Mouse (Mus musculus) lung, embryonic 14.5 days (tissue): ENCODE results near the gene Dusp27. TPM values are rescaled to one million over a fixed set of nuclear protein-coding genes. Genes with fewer than 3 reads are reported as not detected.
A peak's percentile ranks its signal among the peaks of the same experiment; 100 is the strongest.

Experiments
- ATAC-seq: fragments of 200-750 bp; cut with Nextera tagmentation; 2 replicates; pipeline ENCODE4 v1.8.0; 2017; ENCODE audit warnings: mild to moderate bottlenecking, moderate TSS enrichment, moderate library complexity; ENCODE audit not compliant: insufficient read depth
- DNase-seq: peaks from one replicate; pipeline ENCODE4 v3.0.0-alpha.2; 2015
- H3K27ac ChIP-seq: fragments of 300-500 bp; sonication (generic); 2 replicates; pipeline ENCODE4 v1.5.1; 2014; ENCODE audit warnings: low read depth, mild to moderate bottlenecking, moderate library complexity
- H3K27me3 ChIP-seq: fragments of 300-500 bp; sonication (generic); 2 replicates; pipeline ENCODE4 v1.6.1; 2014; ENCODE audit warnings: low read length, control low read depth; ENCODE audit not compliant: insufficient read depth
- H3K36me3 ChIP-seq: fragments of 300-500 bp; sonication (generic); 2 replicates; pipeline ENCODE4 v1.6.1; 2014; ENCODE audit warnings: control low read depth; ENCODE audit not compliant: insufficient read depth
- H3K4me1 ChIP-seq: fragments of 300-500 bp; sonication (generic); 2 replicates; pipeline ENCODE4 v1.6.1; 2014; ENCODE audit warnings: antibody characterized with exemption, control low read depth; ENCODE audit not compliant: insufficient read depth
- H3K4me2 ChIP-seq: fragments of 300-500 bp; sonication (generic); 2 replicates; pipeline ENCODE4 v1.6.1; 2014; ENCODE audit warnings: mild to moderate bottlenecking
- H3K4me3 ChIP-seq: fragments of 300-500 bp; sonication (generic); 2 replicates; pipeline ENCODE4 v1.5.1; 2014; ENCODE audit warnings: low read depth, low read length
- H3K9ac ChIP-seq: fragments of 300-500 bp; sonication (generic); 2 replicates; pipeline ENCODE4 v1.6.1; 2014
- H3K9me3 ChIP-seq: fragments of 300-500 bp; sonication (generic); 2 replicates; pipeline ENCODE4 v1.6.1; 2016; ENCODE audit warnings: low read depth, low read length, control low read depth
- CTCF ChIP-seq: IDR thresholded peaks from 2 replicates; pipeline ENCODE4 v1.5.1; 2016; ENCODE audit warnings: antibody characterized with exemption, low read depth
- WGBS: fragments of 180-500 bp; shearing (Covaris S2); extraction: QIAGEN DNeasy Blood & Tissue Kit; methylation state at CpG from one replicate; pipeline ENCODE4 v1.1.7; 2014; 5-methylcytosine and 5-hydroxymethylcytosine counted together
- polyA plus RNA-seq: library from polyadenylated mRNA; unstranded; fragments of >200 nt; fragmentation: Nextera tagmentation; extraction: Ambion mirVana; gene quantifications from 2 replicates; pipeline ENCODE4 v1.2.1, GENCODE M21; 2014

Gene Dusp27
- polyA plus RNA-seq, 1 experiment from 2014 or later, result 2.5 TPM

GRCm38 (mm10) chr1:166104858-166105257 is 22.9 kb downstream of the Dusp27 start:
- H3K9me3 ChIP-seq, result no peaks in the 10 kb centered on the region
- H3K4me1 ChIP-seq, result no peaks in the 10 kb centered on the region
- 80% methylated on average over 3 of the region's 3 CpGs for WGBS
- H3K4me3 ChIP-seq, result no peak overlapping the region
- DNase-seq, result no peak
- no peak overlapping the region for H3K4me2 ChIP-seq
- no peak overlapping the region for H3K9ac ChIP-seq
- H3K36me3 ChIP-seq, result no peaks in the 10 kb centered on the region
- ATAC-seq, result no peak
- no peaks in the 10 kb centered on the region for H3K27me3 ChIP-seq
- H3K27ac ChIP-seq, result no peak overlapping the region
- no peak for TF ChIP-seq CTCF

- DNase-seq, result peak; percentile 49
- no peaks in the 10 kb centered on the region for H3K36me3 ChIP-seq
- 56% methylated on average over 11 of the region's 11 CpGs for WGBS
Observed at GRCm38 (mm10) chr1:166102920-166103608, 24.7 kb downstream of the Dusp27 start.

GRCm38 (mm10) chr1:166098120-166098519 is 29.6 kb downstream of the Dusp27 start:
- no peak for TF ChIP-seq CTCF
- Histone ChIP-seq H3K36me3 (no peaks in the 10 kb centered on the region), H3K9ac (no peak overlapping the region), H3K27ac (no peak overlapping the region), H3K4me2 (no peak overlapping the region), H3K4me1 (no peaks in the 10 kb centered on the region), H3K9me3 (no peaks in the 10 kb centered on the region), H3K4me3 (no peak overlapping the region), H3K27me3 (no peaks in the 10 kb centered on the region)
- DNase-seq (no peak), ATAC-seq (no peak)
- WGBS, result 93% methylated on average over 2 of the region's 2 CpGs

More at GRCm38 (mm10) chr1:166102920-166103608, 24.7 kb downstream of the Dusp27 start:
- peak; percentile 63 for TF ChIP-seq CTCF
- Histone ChIP-seq H3K4me3 (no peak overlapping the region), H3K27me3 (no peaks in the 10 kb centered on the region), H3K9ac (no peak overlapping the region), H3K9me3 (no peaks in the 10 kb centered on the region), H3K4me1 (no peaks in the 10 kb centered on the region), H3K27ac (no peak overlapping the region), H3K4me2 (no peak overlapping the region)
- ATAC-seq, result no peak

- H3K4me1 ChIP-seq, result no peaks in the 10 kb centered on the region
- no peak for TF ChIP-seq CTCF
- no peak overlapping the region for H3K9ac ChIP-seq
- H3K27ac ChIP-seq, result no peak overlapping the region
- no peaks in the 10 kb centered on the region for H3K27me3 ChIP-seq
- 82% methylated on average over 3 of the region's 3 CpGs for WGBS
- no peaks in the 10 kb centered on the region for H3K9me3 ChIP-seq
- H3K4me2 ChIP-seq, result no peak overlapping the region
- DNase-seq, result no peak
- H3K4me3 ChIP-seq, result no peak overlapping the region
- no peak for ATAC-seq
- no peaks in the 10 kb centered on the region for H3K36me3 ChIP-seq
Observed at GRCm38 (mm10) chr1:166094462-166094861, 33.3 kb downstream of the Dusp27 start.

- H3K4me2 ChIP-seq, result no peak overlapping the region
- no peak for TF ChIP-seq CTCF
- 55% methylated on average over 2 of the region's 2 CpGs for WGBS
- H3K36me3 ChIP-seq, result no peaks in the 10 kb centered on the region
- ATAC-seq (no peak), DNase-seq (no peak)
- no peaks in the 10 kb centered on the region for H3K27me3 ChIP-seq
- H3K4me1 ChIP-seq, result no peaks in the 10 kb centered on the region
- H3K27ac ChIP-seq, result no peak overlapping the region
- no peaks in the 10 kb centered on the region for H3K9me3 ChIP-seq
- H3K9ac ChIP-seq, result no peak overlapping the region
- H3K4me3 ChIP-seq, result no peak overlapping the region
Observed at GRCm38 (mm10) chr1:166090306-166090705, 37.4 kb downstream of the Dusp27 start.

GRCm38 (mm10) chr1:166089739-166090138 is 38.0 kb downstream of the Dusp27 start:
- H3K36me3 ChIP-seq, result no peaks in the 10 kb centered on the region
- no peaks in the 10 kb centered on the region for H3K4me1 ChIP-seq
- TF ChIP-seq CTCF, result no peak
- no peaks in the 10 kb centered on the region for H3K9me3 ChIP-seq
- H3K27ac ChIP-seq, result no peak overlapping the region
- no peak overlapping the region for H3K9ac ChIP-seq
- H3K27me3 ChIP-seq, result no peaks in the 10 kb centered on the region
- H3K4me3 ChIP-seq, result no peak overlapping the region
- no peak overlapping the region for H3K4me2 ChIP-seq
- WGBS, result 31% methylated on average over 4 of the region's 4 CpGs
- DNase-seq (peak; percentile 10), ATAC-seq (no peak)

- DNase-seq, result no peak
- no peak for ATAC-seq
- Histone ChIP-seq H3K27me3 (no peaks in the 10 kb centered on the region), H3K9me3 (no peaks in the 10 kb centered on the region), H3K36me3 (no peaks in the 10 kb centered on the region), H3K27ac (no peak overlapping the region), H3K9ac (no peak overlapping the region), H3K4me2 (no peak overlapping the region), H3K4me1 (no peaks in the 10 kb centered on the region), H3K4me3 (no peak overlapping the region)
- TF ChIP-seq CTCF, result no peak
- WGBS, result 52% methylated on average over 3 of the region's 3 CpGs
Observed at GRCm38 (mm10) chr1:166089337-166089736, 38.4 kb downstream of the Dusp27 start.
